Mouse (Mus musculus) liver, embryonic 14.5 days (tissue): ENCODE measurements at regions not wholly inside any gene's neighbourhood (a gene's known extent, or its start where the extent isn't known, plus 50 kb on each side); places are given as distances from the start of the nearest gene placed in this dataset.

Source experiments
- ATAC-seq: fragments of 200-750 bp; cut with Nextera tagmentation; 2 replicates; pipeline ENCODE4 v1.8.0; 2017; ENCODE audit warnings: moderate number of reproducible peaks, mild to moderate bottlenecking, moderate library complexity; ENCODE audit not compliant: insufficient read depth
- DNase-seq, 3 experiments: peaks; one replicate each; pipeline ENCODE4 v3.0.0-alpha.2; 2012 to 2013; ENCODE audit warnings: low read depth in 3 of 3, low spot score in 3 of 3
- H3K27ac ChIP-seq: fragments of 300-500 bp; sonication (generic); 2 replicates; pipeline ENCODE4 v1.5.1; 2014; ENCODE audit warnings: moderate library complexity, mild to moderate bottlenecking, control low read depth, inconsistent platforms
- H3K27me3 ChIP-seq: fragments of 300-500 bp; sonication (generic); 2 replicates; pipeline ENCODE4 v1.6.1; 2014; ENCODE audit warnings: mild to moderate bottlenecking, low read length, moderate library complexity; ENCODE audit not compliant: control insufficient read depth, insufficient read depth
- H3K36me3 ChIP-seq: fragments of 300-500 bp; sonication (generic); replicated peaks from 2 replicates; pipeline ENCODE4 v1.6.1; 2014; ENCODE audit warnings: low read depth; ENCODE audit not compliant: control insufficient read depth, insufficient read depth
- H3K4me1 ChIP-seq, 2 experiments: fragments of 200-500 bp in 1 of 2; fragments of 300-500 bp in 1 of 2; sonication (generic) in 1 of 2; replicated peaks; 2 replicates each; pipeline ENCODE4 v1.6.1; 2012 to 2014; ENCODE audit warnings: antibody characterized with exemption in 1 of 2, inconsistent platforms in 1 of 2, low read length in 1 of 2; ENCODE audit not compliant: control insufficient read depth in 2 of 2, insufficient read depth in 2 of 2
- H3K4me2 ChIP-seq: fragments of 300-500 bp; sonication (generic); 2 replicates; pipeline ENCODE4 v1.6.1; 2014; ENCODE audit warnings: low read depth, mild to moderate bottlenecking, control low read depth, moderate library complexity
- H3K4me3 ChIP-seq, 2 experiments: fragments of 200-500 bp in 1 of 2; fragments of 300-500 bp in 1 of 2; sonication (generic) in 1 of 2; 2 replicates each; pipeline ENCODE4 v1.5.1; 2012 to 2014; ENCODE audit warnings: low read depth in 2 of 2, low read length in 2 of 2, mild to moderate bottlenecking in 2 of 2, control low read depth in 1 of 2, inconsistent platforms in 1 of 2, moderate library complexity in 1 of 2; ENCODE audit not compliant: insufficient read depth in 1 of 2
- H3K9ac ChIP-seq: fragments of 300-500 bp; sonication (generic); replicated peaks from 2 replicates; pipeline ENCODE4 v1.6.1; 2014; ENCODE audit warnings: mild to moderate bottlenecking, control low read depth, moderate library complexity
- H3K9me3 ChIP-seq: fragments of 300-500 bp; sonication (generic); 2 replicates; pipeline ENCODE4 v1.6.1; 2016; ENCODE audit warnings: low read length, mixed read lengths; ENCODE audit not compliant: control insufficient read depth
- CTCF ChIP-seq: IDR thresholded peaks from 2 replicates; pipeline ENCODE4 v1.5.1; 2016; ENCODE audit warnings: antibody characterized with exemption, low read depth, control low read depth
- EP300 ChIP-seq: IDR thresholded peaks from 2 replicates; pipeline ENCODE4 v1.6.1; 2016; ENCODE audit warnings: antibody characterized with exemption, low read depth
- WGBS: fragments of 180-500 bp; shearing (Covaris S2); extraction: QIAGEN DNeasy Blood & Tissue Kit; methylation state at CpG from one replicate; pipeline ENCODE4 v1.1.7; 2014; ENCODE audit not compliant: insufficient replicate concordance; 5-methylcytosine and 5-hydroxymethylcytosine counted together

GRCm38 (mm10) chr3:81676570-81676969 is 255.8 kb upstream of the Ctso start:
- TF ChIP-seq CTCF (no peak), EP300 (no peak)
- Histone ChIP-seq H3K4me2 (no peak overlapping the region), H3K27me3 (no peaks in the 10 kb centered on the region), H3K4me3 (no peak overlapping the region), H3K9ac (no peak overlapping the region), H3K9me3 (no peaks in the 10 kb centered on the region), H3K4me1 (no peaks in the 10 kb centered on the region), H3K36me3 (no peaks in the 10 kb centered on the region), H3K27ac (no peak overlapping the region)
- DNase-seq = no peak
- ATAC-seq = no peak
- 51% methylated on average over 1 of the region's 1 CpGs for WGBS

GRCm38 (mm10) chr3:81701974-81702697 is 230.3 kb upstream of the Ctso start:
- Histone ChIP-seq H3K4me1 (no peaks in the 10 kb centered on the region), H3K4me2 (no peak overlapping the region), H3K9ac (no peak overlapping the region), H3K4me3 (no peak overlapping the region), H3K27me3 (no peaks in the 10 kb centered on the region), H3K27ac (no peak overlapping the region), H3K36me3 (no peaks in the 10 kb centered on the region), H3K9me3 (no peaks in the 10 kb centered on the region)
- TF ChIP-seq EP300 (no peak), CTCF (no peak)
- WGBS = 23% methylated on average over 1 of the region's 1 CpGs
- ATAC-seq = no peak
- DNase-seq = no peak

- no peak for DNase-seq
- 61% methylated on average over 1 of the region's 1 CpGs for WGBS
- Histone ChIP-seq H3K4me1 (no peaks in the 10 kb centered on the region), H3K9ac (no peak overlapping the region), H3K36me3 (no peaks in the 10 kb centered on the region), H3K9me3 (no peaks in the 10 kb centered on the region), H3K27ac (no peak overlapping the region), H3K4me3 (no peak overlapping the region), H3K4me2 (no peak overlapping the region), H3K27me3 (no peaks in the 10 kb centered on the region)
- no peak for ATAC-seq
- TF ChIP-seq EP300 = no peak
- no peak for TF ChIP-seq CTCF
Measured at GRCm38 (mm10) chr3:81718911-81719310, 213.5 kb upstream of the Ctso start.

- no peaks in the 10 kb centered on the region for H3K27me3 ChIP-seq
- H3K4me2 ChIP-seq = no peak overlapping the region
- WGBS = 70% methylated on average over 8 of the region's 8 CpGs
- no peak overlapping the region for H3K9ac ChIP-seq
- no peak overlapping the region for H3K4me3 ChIP-seq
- no peaks in the 10 kb centered on the region for H3K9me3 ChIP-seq
- DNase-seq (no peak), ATAC-seq (no peak)
- H3K4me1 ChIP-seq = no peaks in the 10 kb centered on the region
- TF ChIP-seq CTCF = no peak
- H3K36me3 ChIP-seq = no peaks in the 10 kb centered on the region
- no peak overlapping the region for H3K27ac ChIP-seq
Measured at GRCm38 (mm10) chr3:81735463-81735862, 196.9 kb upstream of the Ctso start.

- DNase-seq (no peak), ATAC-seq (no peak)
- Histone ChIP-seq H3K27ac (no peak overlapping the region), H3K27me3 (no peaks in the 10 kb centered on the region), H3K9me3 (no peaks in the 10 kb centered on the region), H3K4me1 (no peaks in the 10 kb centered on the region), H3K4me2 (no peak overlapping the region), H3K36me3 (no peaks in the 10 kb centered on the region), H3K9ac (no peak overlapping the region), H3K4me3 (no peak overlapping the region)
- TF ChIP-seq CTCF (no peak), EP300 (no peak)
Measured at GRCm38 (mm10) chr3:81736838-81737237, 195.6 kb upstream of the Ctso start.
